Mouse (Mus musculus) forebrain, embryonic 12.5 days (tissue): Measurements from ENCODE around the gene Scn1b. TPM values are rescaled to one million over a fixed set of nuclear protein-coding genes. Genes with fewer than 3 reads are reported as not detected.

Experiments
- ATAC-seq: fragments of 200-750 bp; cut with Nextera tagmentation; 2 replicates; pipeline ENCODE4 v1.8.0; 2017; ENCODE audit warnings: moderate TSS enrichment; ENCODE audit not compliant: low FRiP score
- H3K27ac ChIP-seq: fragments of 300-500 bp; sonication (generic); 2 replicates; pipeline ENCODE4 v1.5.1; 2016; ENCODE audit warnings: mild to moderate bottlenecking
- H3K27me3 ChIP-seq: fragments of 300-500 bp; sonication (generic); 2 replicates; pipeline ENCODE4 v1.6.1; 2016; ENCODE audit warnings: mild to moderate bottlenecking
- H3K36me3 ChIP-seq: fragments of 300-500 bp; sonication (generic); replicated peaks from 2 replicates; pipeline ENCODE4 v1.6.1; 2016; ENCODE audit warnings: mild to moderate bottlenecking
- H3K4me1 ChIP-seq: fragments of 300-500 bp; sonication (generic); 2 replicates; pipeline ENCODE4 v1.6.1; 2016
- H3K4me2 ChIP-seq: fragments of 300-500 bp; sonication (generic); 2 replicates; pipeline ENCODE4 v1.6.1; 2016; ENCODE audit warnings: mild to moderate bottlenecking, moderate library complexity
- H3K4me3 ChIP-seq: fragments of 300-500 bp; sonication (generic); replicated peaks from 2 replicates; pipeline ENCODE4 v1.5.1; 2016; ENCODE audit warnings: mild to moderate bottlenecking
- H3K9ac ChIP-seq: fragments of 300-500 bp; sonication (generic); 2 replicates; pipeline ENCODE4 v1.6.1; 2016; ENCODE audit warnings: mild to moderate bottlenecking
- H3K9me3 ChIP-seq: fragments of 300-500 bp; sonication (generic); 2 replicates; pipeline ENCODE4 v1.6.1; 2016
- WGBS: fragments of 180-500 bp; shearing (Covaris S2); methylation state at CpG from one replicate; pipeline ENCODE4 v1.1.7; 2016; 5-methylcytosine and 5-hydroxymethylcytosine counted together
- polyA plus RNA-seq: library from polyadenylated mRNA; unstranded; fragments of >200 nt; fragmentation: Nextera tagmentation; extraction: Ambion mirVana; gene quantifications from 2 replicates; pipeline ENCODE4 v1.2.1, GENCODE M21; 2016

Scn1b gene
- polyA plus RNA-seq, 1 experiment from 2014 or later: 1.1 TPM

- Histone ChIP-seq H3K4me3 (no peak overlapping the region), H3K9me3 (no peaks in the 10 kb centered on the region), H3K36me3 (0 out of 2 replicates have a peak, but pooled peaks cover 1% of the 10 kb centered on the region), H3K27me3 (peaks cover 37% of the 10 kb centered on the region), H3K27ac (no peak overlapping the region), H3K9ac (no peak overlapping the region), H3K4me2 (no peak overlapping the region), H3K4me1 (peaks cover 13% of the 10 kb centered on the region)
- WGBS: 88% methylated on average over 16 of the region's 16 CpGs
- no peak for ATAC-seq
These were observed 3.9 kb downstream of the Scn1b start for GRCm38 (mm10) chr7:31122641-31123631.

DNA sequence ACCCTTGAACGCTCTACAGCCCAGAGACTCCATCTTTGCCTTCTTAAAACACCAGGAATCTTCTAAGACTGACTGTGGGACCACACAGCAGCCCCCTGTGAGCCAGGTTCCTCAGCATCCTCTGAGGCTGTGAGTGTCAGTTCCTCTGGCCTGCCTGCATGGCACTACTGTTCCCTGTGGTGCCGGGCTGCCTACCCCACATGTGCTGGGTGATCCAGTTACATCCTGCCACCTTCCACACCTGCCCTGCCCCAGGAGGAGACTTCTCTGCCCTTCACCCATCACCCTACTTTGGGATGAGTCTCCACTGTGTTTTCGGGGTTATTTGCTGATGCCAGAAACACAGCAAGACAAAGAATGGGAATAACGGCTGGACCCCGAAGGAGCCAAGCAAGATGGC is 7.2 kb downstream of the Scn1b start:
- ATAC-seq: no peak
- Histone ChIP-seq H3K4me1 (no peaks in the 10 kb centered on the region), H3K27ac (no peak overlapping the region), H3K4me2 (no peak overlapping the region), H3K9ac (no peak overlapping the region), H3K9me3 (no peaks in the 10 kb centered on the region), H3K27me3 (peaks cover 17% of the 10 kb centered on the region), H3K36me3 (no peaks in the 10 kb centered on the region), H3K4me3 (no peak overlapping the region)
- WGBS: 86% methylated on average over 5 of the region's 5 CpGs

DNA sequence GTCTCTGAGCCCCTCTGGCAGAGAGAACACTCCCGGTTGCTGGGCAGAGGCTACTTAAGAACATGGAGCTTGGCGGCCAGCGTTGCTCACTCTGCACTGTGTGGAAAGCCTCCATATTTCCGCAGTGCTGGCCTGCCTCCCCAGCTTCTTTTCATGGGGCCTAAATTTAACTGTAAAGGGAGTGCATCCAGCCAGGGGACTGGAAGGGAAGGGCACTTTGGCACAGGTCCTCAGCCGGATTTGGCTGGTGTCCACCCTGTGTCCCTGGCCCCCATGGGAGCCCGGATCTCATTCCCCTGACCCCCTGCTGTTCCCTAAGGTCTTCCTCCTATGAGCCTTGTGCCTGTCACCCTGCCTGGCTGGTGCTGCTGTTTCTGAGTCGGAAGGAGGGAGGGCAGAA is 8.3 kb downstream of the Scn1b start:
- Histone ChIP-seq H3K9me3 (no peaks in the 10 kb centered on the region), H3K4me3 (no peak overlapping the region), H3K27ac (no peak overlapping the region), H3K27me3 (peaks cover 24% of the 10 kb centered on the region; the same call in 1 of the 2 replicates), H3K9ac (no peak overlapping the region), H3K4me1 (no peaks in the 10 kb centered on the region), H3K4me2 (no peak overlapping the region), H3K36me3 (no peaks in the 10 kb centered on the region)
- no peak for ATAC-seq
- WGBS: 85% methylated on average over 7 of the region's 7 CpGs

DNA sequence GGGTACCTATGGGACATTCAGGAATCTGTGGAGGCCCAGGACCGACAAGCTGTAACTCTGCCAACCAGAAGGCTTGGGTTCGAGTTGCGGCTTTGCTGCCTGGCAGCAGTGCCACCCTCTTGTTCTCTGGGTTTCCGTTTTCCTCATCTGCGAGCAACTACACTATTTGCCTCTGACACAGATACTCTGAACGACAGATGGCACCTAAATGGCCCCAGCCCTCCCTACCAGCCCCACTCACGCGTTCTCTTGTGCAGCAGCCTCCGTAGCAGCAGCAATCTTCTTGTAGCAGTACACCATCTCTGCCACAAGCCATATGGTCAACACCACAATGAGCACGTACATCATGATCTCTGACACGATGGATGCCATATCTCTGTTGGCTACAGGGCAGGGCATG is 9.3 kb downstream of the Scn1b start:
- no peaks in the 10 kb centered on the region for H3K9me3 ChIP-seq
- peaks cover 24% of the 10 kb centered on the region; the same call in 1 of the 2 replicates for H3K27me3 ChIP-seq
- 90% methylated on average over 11 of the region's 11 CpGs for WGBS
- no peak overlapping the region for H3K27ac ChIP-seq
- H3K4me1 ChIP-seq: no peaks in the 10 kb centered on the region
- no peak overlapping the region for H3K4me3 ChIP-seq
- ATAC-seq: no peak
- no peaks in the 10 kb centered on the region for H3K36me3 ChIP-seq
- no peak overlapping the region for H3K4me2 ChIP-seq
- no peak overlapping the region for H3K9ac ChIP-seq

DNA sequence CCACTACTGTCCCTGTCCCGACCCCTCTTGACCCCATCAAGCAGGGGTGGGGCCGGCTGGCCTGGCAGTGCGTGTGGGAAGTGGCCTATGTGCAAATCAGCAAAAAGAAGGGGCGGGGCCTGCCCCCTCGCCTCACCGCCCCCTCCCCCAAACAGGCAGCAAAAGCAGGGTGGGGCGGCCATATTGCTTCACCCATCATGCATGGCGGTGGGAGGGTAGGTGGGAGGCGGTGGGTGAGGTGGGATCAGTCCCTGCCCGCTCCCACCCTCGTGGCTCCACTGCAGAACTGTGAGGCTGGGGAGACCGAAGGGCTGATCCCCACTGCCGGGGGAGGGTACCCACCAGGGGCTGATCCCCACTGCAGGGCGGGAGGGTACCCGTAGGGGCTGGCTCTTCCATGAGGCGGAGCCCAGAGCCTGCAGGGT is 10.1 kb downstream of the Scn1b start:
- Histone ChIP-seq H3K9ac (no peak overlapping the region), H3K27me3 (peaks cover 24% of the 10 kb centered on the region; the same call in 1 of the 2 replicates), H3K36me3 (no peaks in the 10 kb centered on the region), H3K27ac (no peak overlapping the region), H3K9me3 (no peaks in the 10 kb centered on the region), H3K4me1 (peaks cover under 1% of the 10 kb centered on the region; the same call in 1 of the 2 replicates), H3K4me3 (no peak overlapping the region), H3K4me2 (no peak overlapping the region)
- 0 out of 2 replicates have a peak, but pooled peaks have one; percentile 20 for ATAC-seq
- 29% methylated on average over 16 of the region's 16 CpGs for WGBS

DNA sequence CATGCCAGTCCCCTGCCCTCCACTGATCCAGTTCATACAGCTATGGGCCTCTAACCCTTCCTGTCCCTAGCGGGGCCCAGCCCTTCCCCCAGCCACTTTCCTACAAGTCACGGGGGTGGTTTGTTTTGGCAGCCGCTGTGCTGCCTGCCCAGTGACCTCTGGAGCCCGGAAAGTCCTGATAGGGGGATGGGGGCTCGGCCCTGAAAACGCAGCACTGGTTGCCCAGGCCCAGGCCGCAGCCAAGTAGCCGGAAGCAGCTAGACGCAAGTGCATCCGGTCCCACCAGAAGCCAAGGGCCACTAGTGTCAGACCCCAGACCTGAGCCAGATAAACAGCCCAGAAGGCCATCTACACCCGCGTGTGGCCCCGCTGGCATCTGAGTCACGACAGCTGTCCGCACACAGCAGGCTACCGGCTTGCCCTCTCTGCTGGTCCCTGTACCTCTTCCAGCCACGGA is 11.2 kb downstream of the Scn1b start:
- H3K36me3 ChIP-seq: no peaks in the 10 kb centered on the region
- H3K27ac ChIP-seq: no peak overlapping the region
- peaks cover 24% of the 10 kb centered on the region; the same call in 1 of the 2 replicates for H3K27me3 ChIP-seq
- H3K4me3 ChIP-seq: no peak overlapping the region
- H3K4me2 ChIP-seq: no peak overlapping the region
- no peaks in the 10 kb centered on the region for H3K9me3 ChIP-seq
- H3K9ac ChIP-seq: no peak overlapping the region
- WGBS: 38% methylated on average over 17 of the region's 17 CpGs
- no peak for ATAC-seq
- H3K4me1 ChIP-seq: peaks cover 3% of the 10 kb centered on the region; the same call in 1 of the 2 replicates

- H3K4me3 ChIP-seq: no peak within 1 kb of the TSS
- 23% methylated on average over 13 of the region's 15 CpGs for WGBS
- no peaks in the 10 kb centered on the region for H3K9me3 ChIP-seq
- H3K27ac ChIP-seq: no peak within 1 kb of the TSS
- no peak within 1 kb of the TSS for H3K9ac ChIP-seq
- no peak for ATAC-seq
- H3K4me1 ChIP-seq: peaks cover 3% of the 10 kb centered on the region; the same call in 1 of the 2 replicates
- peaks cover 24% of the 10 kb centered on the region; the same call in 1 of the 2 replicates for H3K27me3 ChIP-seq
- 0 out of 2 replicates have a peak within 1 kb of the TSS, but pooled peaks have one; percentile 8 for H3K4me2 ChIP-seq
- no peaks in the 10 kb centered on the region for H3K36me3 ChIP-seq
These were observed 11.6 kb downstream of the Scn1b start, which contains the start of gene Hpn for GRCm38 (mm10) chr7:31115182-31115581. TSS of gene Hpn (minus strand) at chr7:31115290.

DNA sequence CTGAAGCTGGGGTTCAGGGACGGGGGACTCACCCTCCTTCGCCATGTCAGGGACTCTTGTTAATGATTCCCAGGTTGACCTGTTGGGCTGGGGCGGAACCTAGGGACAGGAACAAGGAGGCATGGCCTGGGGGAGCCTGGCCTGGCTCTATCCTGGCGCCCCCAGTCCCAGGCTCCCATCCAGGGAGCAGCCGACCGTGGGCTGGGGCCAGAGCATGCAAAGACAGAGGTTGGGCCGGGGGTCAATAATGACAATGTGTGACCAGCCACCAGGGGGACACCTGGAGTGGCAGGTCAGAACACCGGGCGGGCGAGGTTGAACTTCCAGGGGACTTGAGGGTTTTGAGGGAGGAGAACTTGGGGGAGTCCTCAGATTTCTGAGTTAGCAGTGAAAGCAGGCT is 12.2 kb downstream of the Scn1b start:
- H3K4me1 ChIP-seq: peaks cover 3% of the 10 kb centered on the region; the same call in 1 of the 2 replicates
- H3K9ac ChIP-seq: no peak overlapping the region
- H3K36me3 ChIP-seq: no peaks in the 10 kb centered on the region
- no peak overlapping the region for H3K4me2 ChIP-seq
- H3K4me3 ChIP-seq: no peak overlapping the region
- ATAC-seq: no peak
- H3K27me3 ChIP-seq: peaks cover 24% of the 10 kb centered on the region; the same call in 1 of the 2 replicates
- no peaks in the 10 kb centered on the region for H3K9me3 ChIP-seq
- 48% methylated on average over 10 of the region's 10 CpGs for WGBS
- H3K27ac ChIP-seq: no peak overlapping the region

- no peaks in the 10 kb centered on the region for H3K36me3 ChIP-seq
- 76% methylated on average over 6 of the region's 6 CpGs for WGBS
- peaks cover 24% of the 10 kb centered on the region; the same call in 1 of the 2 replicates for H3K27me3 ChIP-seq
- no peak for ATAC-seq
- H3K9me3 ChIP-seq: no peaks in the 10 kb centered on the region
- peaks cover 3% of the 10 kb centered on the region; the same call in 1 of the 2 replicates for H3K4me1 ChIP-seq
- no peak overlapping the region for H3K9ac ChIP-seq
- no peak overlapping the region for H3K27ac ChIP-seq
- H3K4me3 ChIP-seq: no peak overlapping the region
- no peak overlapping the region for H3K4me2 ChIP-seq
These were observed 13.0 kb downstream of the Scn1b start for GRCm38 (mm10) chr7:31113800-31114199.

DNA sequence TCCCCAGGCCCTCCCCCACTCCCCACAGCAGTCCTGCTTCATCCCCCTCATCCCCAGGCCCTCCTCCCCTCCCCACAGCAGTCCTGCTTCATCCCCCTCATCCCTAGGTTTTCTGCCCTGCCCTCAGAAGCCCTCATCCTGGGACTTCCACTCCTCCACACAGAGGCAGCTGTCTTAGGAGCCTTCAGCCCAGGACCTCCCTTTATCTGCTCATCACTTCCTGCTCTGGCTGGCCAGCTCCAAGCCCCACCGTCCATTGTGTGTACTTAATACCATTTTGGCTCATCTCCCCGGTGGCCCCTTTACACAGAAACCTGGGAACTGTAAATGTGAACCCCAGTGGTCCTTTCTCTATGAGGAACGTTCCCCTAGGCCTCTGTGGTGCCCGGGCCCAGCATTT is 14.8 kb downstream of the Scn1b start:
- 20% methylated on average over 4 of the region's 4 CpGs for WGBS
- no peak overlapping the region for H3K27ac ChIP-seq

DNA sequence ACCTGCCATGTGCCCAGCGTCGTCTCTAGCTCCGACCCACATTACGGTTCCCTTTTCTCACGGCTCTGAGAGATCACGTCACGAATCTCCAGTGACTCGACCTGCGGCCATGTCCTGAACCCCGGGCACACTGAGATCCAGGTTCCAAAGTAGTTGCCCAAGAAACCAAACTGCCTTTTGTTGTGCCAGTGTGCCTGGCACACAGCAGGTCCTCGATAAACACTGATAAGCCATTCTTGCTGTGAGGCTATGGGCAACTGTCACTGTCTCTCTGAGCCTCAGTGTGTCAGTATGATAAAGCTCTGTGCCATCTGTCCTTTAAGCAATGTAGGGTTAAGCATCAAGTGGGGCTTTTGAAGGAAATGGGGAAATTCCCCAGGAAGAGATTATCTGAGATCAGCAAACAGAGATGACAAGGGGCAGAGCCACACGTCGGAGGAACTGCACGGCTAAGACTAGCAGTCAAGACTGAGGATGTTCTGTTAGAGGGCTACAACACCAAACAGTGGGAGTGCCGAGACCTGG is 15.9 kb downstream of the Scn1b start:
- WGBS: 86% methylated on average over 15 of the region's 15 CpGs
- Histone ChIP-seq H3K9ac (no peak overlapping the region), H3K4me1 (peaks cover 3% of the 10 kb centered on the region; the same call in 1 of the 2 replicates), H3K4me3 (no peak overlapping the region), H3K27me3 (peaks cover 15% of the 10 kb centered on the region; the same call in 1 of the 2 replicates), H3K9me3 (no peaks in the 10 kb centered on the region), H3K4me2 (no peak overlapping the region), H3K36me3 (no peaks in the 10 kb centered on the region), H3K27ac (no peak overlapping the region)
- no peak for ATAC-seq

More for the DNA sequence above, 14.8 kb downstream of the Scn1b start:
- Histone ChIP-seq H3K36me3 (no peaks in the 10 kb centered on the region), H3K9me3 (no peaks in the 10 kb centered on the region), H3K27me3 (peaks cover 21% of the 10 kb centered on the region; the same call in 1 of the 2 replicates), H3K9ac (no peak overlapping the region), H3K4me1 (peaks cover 3% of the 10 kb centered on the region; the same call in 1 of the 2 replicates), H3K4me3 (no peak overlapping the region), H3K4me2 (no peak overlapping the region)
- no peak for ATAC-seq

- H3K36me3 ChIP-seq: no peaks in the 10 kb centered on the region
- 90% methylated on average over 5 of the region's 5 CpGs for WGBS
- H3K27me3 ChIP-seq: 0 out of 2 replicates have a peak, but pooled peaks cover 11% of the 10 kb centered on the region
- H3K4me1 ChIP-seq: peaks cover 3% of the 10 kb centered on the region; the same call in 1 of the 2 replicates
- no peak overlapping the region for H3K27ac ChIP-seq
- no peaks in the 10 kb centered on the region for H3K9me3 ChIP-seq
- no peak overlapping the region for H3K9ac ChIP-seq
- H3K4me3 ChIP-seq: no peak overlapping the region
- no peak overlapping the region for H3K4me2 ChIP-seq
- no peak for ATAC-seq
These were observed 17.0 kb downstream of the Scn1b start for GRCm38 (mm10) chr7:31109796-31110195.
